Mouse (Mus musculus): Measurements from ENCODE around the gene Top2a. TPM values are rescaled to one million over a fixed set of nuclear protein-coding genes. Genes with fewer than 3 reads are reported as not detected.

The Top2a gene
- total and polyA plus RNA-seq, 2 experiments from 2014 or later: 19.7 to 40.7 TPM

DNA sequence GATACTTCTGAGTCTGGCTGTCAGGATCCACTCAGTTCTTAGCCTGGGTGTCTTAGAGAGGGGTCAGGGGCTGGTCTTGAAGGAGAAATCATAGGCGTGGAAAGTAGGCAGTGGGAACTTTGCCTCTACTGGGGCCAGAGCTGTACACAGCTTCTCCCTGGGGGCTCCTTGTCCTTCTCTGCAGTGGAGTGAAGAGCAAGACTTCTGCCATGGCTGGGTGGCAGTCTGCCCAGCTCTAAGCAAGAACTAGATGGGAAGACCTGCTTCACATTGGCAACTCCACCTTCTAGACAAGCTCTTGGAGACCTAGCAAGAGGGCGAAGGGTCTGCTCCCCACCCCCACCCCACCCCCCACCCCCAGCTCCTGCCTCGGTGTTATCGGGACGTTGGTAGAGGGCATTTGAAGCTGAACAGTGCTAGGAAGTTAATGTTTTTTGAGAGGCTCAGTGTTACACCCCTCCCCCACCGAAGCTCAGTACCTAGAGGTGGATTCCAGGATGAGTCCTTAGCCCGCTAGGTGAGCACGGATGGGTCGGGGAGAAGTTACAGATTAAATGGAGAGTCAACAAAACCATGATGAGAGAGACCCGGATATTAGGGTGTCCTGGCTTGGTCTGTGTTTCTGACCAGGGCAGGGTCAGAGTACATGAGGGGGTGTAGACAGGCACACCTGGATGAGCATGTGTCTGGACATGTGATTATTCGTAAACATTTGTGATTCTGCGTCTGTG is 21.3 kb upstream of the Top2a start:
- H3K9ac ChIP-seq: no peak overlapping the region
- peaks cover 12% of the 10 kb centered on the region; the same call in 1 of the 2 replicates for H3K36me3 ChIP-seq (ENCODE audit: insufficient read depth)
- H3K4me2 ChIP-seq (ENCODE audit: low read depth): no peak overlapping the region
- DNase-seq: no peak
- H3K4me1 ChIP-seq (ENCODE audit: insufficient read depth): no peaks in the 10 kb centered on the region
- no peak overlapping the region for H3K27ac ChIP-seq (ENCODE audit: low read depth, low read length)
- WGBS: 88% methylated on average over 12 of the region's 12 CpGs
- no peak for TF ChIP-seq CTCF (IDR thresholded peaks at IDR 0.05; ENCODE audit: low read depth)
- no peak overlapping the region for H3K4me3 ChIP-seq (ENCODE audit: low read depth, low read length)
- H3K27me3 ChIP-seq (ENCODE audit: insufficient read depth, low read length): no peaks in the 10 kb centered on the region
- H3K9me3 ChIP-seq (ENCODE audit: low read length): no peaks in the 10 kb centered on the region
- ATAC-seq: no peak

- H3K9me3 ChIP-seq (ENCODE audit: low read length): no peaks in the 10 kb centered on the region
- DNase-seq (no peak), ATAC-seq (no peak)
- 88% methylated on average over 5 of the region's 5 CpGs for WGBS
- H3K4me3 ChIP-seq (ENCODE audit: low read depth, low read length): no peak overlapping the region
- H3K27ac ChIP-seq (ENCODE audit: low read depth, low read length): no peak overlapping the region
- no peak for TF ChIP-seq CTCF (IDR thresholded peaks at IDR 0.05; ENCODE audit: low read depth)
- H3K4me2 ChIP-seq (ENCODE audit: low read depth): no peak overlapping the region
- no peak overlapping the region for H3K9ac ChIP-seq
- H3K36me3 ChIP-seq (ENCODE audit: insufficient read depth): peaks cover 7% of the 10 kb centered on the region; the same call in 1 of the 2 replicates
- no peaks in the 10 kb centered on the region for H3K27me3 ChIP-seq (ENCODE audit: insufficient read depth, low read length)
- H3K4me1 ChIP-seq (ENCODE audit: insufficient read depth): no peaks in the 10 kb centered on the region
Observed at GRCm38 (mm10) chr11:99044306-99044705, 20.3 kb upstream of the Top2a start.

- no peak for ATAC-seq
- no peaks in the 10 kb centered on the region for H3K27me3 ChIP-seq (ENCODE audit: insufficient read depth, low read length)
- no peak overlapping the region for H3K27ac ChIP-seq (ENCODE audit: low read depth, low read length)
- no peak overlapping the region for H3K4me3 ChIP-seq (ENCODE audit: low read depth, low read length)
- no peaks in the 10 kb centered on the region for H3K4me1 ChIP-seq (ENCODE audit: insufficient read depth)
- WGBS: 90% methylated on average over 6 of the region's 6 CpGs
- TF ChIP-seq CTCF (IDR thresholded peaks at IDR 0.05; ENCODE audit: low read depth): 0 out of 2 replicates have a peak, but pooled peaks have one; percentile 14
- H3K9ac ChIP-seq: no peak overlapping the region
- no peak overlapping the region for H3K4me2 ChIP-seq (ENCODE audit: low read depth)
- DNase-seq: no peak
- 0 out of 2 replicates have a peak, but pooled peaks cover 2% of the 10 kb centered on the region for H3K36me3 ChIP-seq (ENCODE audit: insufficient read depth)
- no peaks in the 10 kb centered on the region for H3K9me3 ChIP-seq (ENCODE audit: low read length)
Observed at GRCm38 (mm10) chr11:99043632-99044031, 19.6 kb upstream of the Top2a start.

- Histone ChIP-seq H3K4me1 (ENCODE audit: insufficient read depth) (no peaks in the 10 kb centered on the region), H3K9ac (no peak overlapping the region), H3K4me2 (ENCODE audit: low read depth) (peak overlapping the region; percentile 100), H3K9me3 (ENCODE audit: low read length) (no peaks in the 10 kb centered on the region), H3K4me3 (ENCODE audit: low read depth, low read length) (peak overlapping the region; percentile 16; the same call in 1 of the 2 replicates), H3K27me3 (ENCODE audit: insufficient read depth, low read length) (no peaks in the 10 kb centered on the region), H3K36me3 (ENCODE audit: insufficient read depth) (no peaks in the 10 kb centered on the region), H3K27ac (ENCODE audit: low read depth, low read length) (peak overlapping the region; percentile 46; the same call in 1 of the 2 replicates)
- no peak for DNase-seq
- TF ChIP-seq CTCF (IDR thresholded peaks at IDR 0.05; ENCODE audit: low read depth): no peak
- ATAC-seq: no peak
- 49% methylated on average over 12 of the region's 12 CpGs for WGBS
Observed at GRCm38 (mm10) chr11:99042834-99043431, 18.9 kb upstream of the Top2a start.

DNA sequence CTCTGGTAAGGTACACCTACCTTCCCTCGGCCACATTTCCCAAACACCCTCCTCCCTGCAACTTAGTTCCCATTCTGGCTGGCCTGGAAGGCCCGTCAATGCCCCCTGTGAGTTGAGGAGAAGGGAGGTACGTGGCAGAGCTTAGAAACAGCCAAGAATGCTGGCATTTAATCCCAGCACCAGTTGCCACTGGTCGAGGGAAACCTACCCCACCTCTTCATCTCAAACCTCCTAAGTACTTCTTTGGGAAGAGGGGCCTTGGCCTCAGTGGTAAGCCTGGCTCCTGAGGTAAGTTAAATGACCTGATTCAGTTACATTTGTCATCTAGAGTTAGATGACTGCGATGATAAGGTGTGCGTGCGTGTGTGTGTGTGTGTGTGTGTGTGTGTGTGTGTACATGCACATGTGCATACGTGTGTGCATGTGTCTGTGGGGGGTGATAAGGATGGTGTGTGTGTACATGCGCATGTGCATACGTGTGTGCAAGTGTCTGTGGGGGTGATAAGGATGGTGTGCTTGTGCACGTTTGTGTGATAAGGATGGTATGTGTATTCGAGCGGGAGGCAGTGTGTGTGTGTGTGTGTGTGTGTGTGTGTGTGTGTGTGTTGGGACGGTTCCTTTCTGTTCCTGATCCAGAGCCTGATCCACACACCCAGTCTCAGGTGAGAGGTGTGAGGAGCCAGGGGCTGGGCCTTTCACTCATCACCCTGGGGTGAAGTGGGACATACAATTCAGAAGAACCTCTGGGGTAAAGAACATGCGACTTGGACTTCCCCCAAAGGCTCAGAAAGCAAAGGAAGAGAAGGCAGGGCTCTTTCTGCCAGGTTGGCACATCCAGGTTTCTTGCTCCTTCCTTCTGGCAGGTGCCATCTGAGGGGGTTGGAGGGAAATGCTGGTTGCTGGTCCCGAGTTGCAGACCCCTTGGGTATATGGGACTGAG is 18.1 kb upstream of the Top2a start:
- TF ChIP-seq CTCF (IDR thresholded peaks at IDR 0.05; ENCODE audit: low read depth): no peak
- Histone ChIP-seq H3K4me3 (ENCODE audit: low read depth, low read length) (peak overlapping the region; percentile 65), H3K36me3 (ENCODE audit: insufficient read depth) (no peaks in the 10 kb centered on the region), H3K9ac (peak overlapping the region; percentile 71), H3K27ac (ENCODE audit: low read depth, low read length) (peak overlapping the region; percentile 80), H3K27me3 (ENCODE audit: insufficient read depth, low read length) (no peaks in the 10 kb centered on the region), H3K4me1 (ENCODE audit: insufficient read depth) (no peaks in the 10 kb centered on the region), H3K9me3 (ENCODE audit: low read length) (no peaks in the 10 kb centered on the region), H3K4me2 (ENCODE audit: low read depth) (peak overlapping the region; percentile 100)
- DNase-seq: peak; percentile 28
- ATAC-seq: no peak
- WGBS: 55% methylated on average over 16 of the region's 16 CpGs

- peak within 1 kb of the TSS; percentile 65 for H3K4me3 ChIP-seq (ENCODE audit: low read depth, low read length)
- DNase-seq (peak; percentile 76), ATAC-seq (peak; percentile 55)
- WGBS: under 1% methylated on average over 58 of the region's 63 CpGs
- H3K27ac ChIP-seq (ENCODE audit: low read depth, low read length): peak within 1 kb of the TSS; percentile 80
- no peaks in the 10 kb centered on the region for H3K4me1 ChIP-seq (ENCODE audit: insufficient read depth)
- peak within 1 kb of the TSS; percentile 71 for H3K9ac ChIP-seq
- H3K27me3 ChIP-seq (ENCODE audit: insufficient read depth, low read length): no peaks in the 10 kb centered on the region
- H3K9me3 ChIP-seq (ENCODE audit: low read length): no peaks in the 10 kb centered on the region
- H3K36me3 ChIP-seq (ENCODE audit: insufficient read depth): no peaks in the 10 kb centered on the region
- peak within 1 kb of the TSS; percentile 100 for H3K4me2 ChIP-seq (ENCODE audit: low read depth)
- TF ChIP-seq CTCF (IDR thresholded peaks at IDR 0.05; ENCODE audit: low read depth): peak; percentile 37
Observed at GRCm38 (mm10) chr11:99041051-99041729, 17.2 kb upstream of the Top2a start, which contains the start of gene Igfbp4. Igfbp4 (plus strand) TSS chr11:99041244.
